Mouse (Mus musculus): ENCODE data around the gene Hoxd13. TPM values are rescaled to one million over a fixed set of nuclear protein-coding genes. Genes with fewer than 3 reads are reported as not detected.

The Hoxd13 gene
- not detected for polyA plus RNA-seq (2017; shearing (Covaris generic))

GRCm38 (mm10) chr2:74667842-74668357, at the start of gene Hoxd13:
Hoxd13 (plus strand) TSS chr2:74668310.

DNA sequence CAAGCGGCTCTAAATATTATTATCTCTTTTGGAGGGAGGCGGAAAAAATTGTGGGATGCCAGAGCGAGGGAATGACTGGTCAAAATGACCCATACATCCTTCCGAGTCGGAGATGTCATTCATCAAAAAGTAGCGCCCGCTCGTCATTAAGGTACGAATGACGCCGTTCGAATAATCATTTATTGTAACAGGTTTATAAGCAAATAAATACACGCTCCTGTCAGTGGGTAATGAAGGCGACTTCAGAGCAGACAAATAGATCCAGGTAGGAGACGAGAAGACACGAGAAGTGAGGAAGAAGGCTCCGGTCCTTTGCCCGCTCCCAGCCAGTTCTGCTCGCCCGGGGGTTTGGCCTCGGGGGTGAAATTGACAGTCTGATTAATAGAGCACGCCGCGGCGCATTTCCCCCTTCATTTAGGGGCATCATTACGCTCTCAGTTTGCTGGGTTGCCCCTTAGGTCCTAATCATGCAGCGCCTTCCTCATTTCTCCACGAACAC, 8.6 kb upstream of the Hoxd13 start, which contains the start of gene Evx2:
TSS of gene Evx2 (minus strand) at position 51 of the 499 bp plus-strand sequence.

GRCm38 (mm10) chr2:74674881-74675665, 7.0 kb downstream of the Hoxd13 start, which contains the start of gene Hoxd12:
Hoxd12 (plus strand) TSS chr2:74675013.

DNA sequence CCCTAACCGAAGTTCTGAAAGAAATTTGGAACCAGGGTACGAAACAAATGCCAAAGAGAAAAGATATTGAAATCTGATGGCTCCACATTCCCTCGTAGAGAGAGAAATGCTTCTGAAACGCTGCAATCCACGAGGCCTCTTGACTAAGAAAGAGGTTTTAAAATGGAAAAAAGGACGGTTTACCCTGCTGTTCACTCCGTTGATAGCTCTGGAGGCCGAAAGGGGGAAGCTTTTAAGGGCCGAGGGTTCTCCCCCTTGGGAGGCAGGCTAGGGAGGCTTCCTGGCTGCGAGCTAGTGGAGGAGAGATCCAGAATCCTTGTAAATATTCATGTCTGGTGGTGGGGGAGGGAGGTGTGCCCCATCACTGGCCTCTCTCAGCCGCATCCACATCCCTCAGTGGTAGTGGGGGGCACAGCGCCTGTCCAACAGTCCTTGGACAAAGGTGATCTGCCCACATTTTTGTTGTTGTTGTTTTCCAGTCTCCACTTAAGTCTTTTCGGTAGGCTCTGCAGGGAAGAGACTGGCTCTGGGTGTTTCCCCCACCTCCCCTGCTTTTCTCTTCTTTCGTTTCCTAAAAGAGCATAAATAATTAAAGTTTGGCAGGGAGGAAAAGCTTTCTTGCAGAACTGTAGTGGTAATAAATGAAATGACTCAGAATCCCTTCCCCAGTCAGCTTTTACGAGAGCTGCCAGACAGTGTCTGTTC, 10.9 kb downstream of the Hoxd13 start, which contains the start of gene Hoxd11:
TSS of gene Hoxd11 (plus strand) at position 667 of the 705 bp plus-strand sequence.

GRCm38 (mm10) chr2:74691022-74691951, 23.2 kb downstream of the Hoxd13 start, which contains the start of gene Hoxd10:
Hoxd10 (plus strand) TSS chr2:74691924.

GRCm38 (mm10) chr2:74697567-74698121, 29.5 kb downstream of the Hoxd13 start, which contains the start of gene Hoxd9:
Hoxd9 (plus strand) TSS chr2:74697727.

DNA sequence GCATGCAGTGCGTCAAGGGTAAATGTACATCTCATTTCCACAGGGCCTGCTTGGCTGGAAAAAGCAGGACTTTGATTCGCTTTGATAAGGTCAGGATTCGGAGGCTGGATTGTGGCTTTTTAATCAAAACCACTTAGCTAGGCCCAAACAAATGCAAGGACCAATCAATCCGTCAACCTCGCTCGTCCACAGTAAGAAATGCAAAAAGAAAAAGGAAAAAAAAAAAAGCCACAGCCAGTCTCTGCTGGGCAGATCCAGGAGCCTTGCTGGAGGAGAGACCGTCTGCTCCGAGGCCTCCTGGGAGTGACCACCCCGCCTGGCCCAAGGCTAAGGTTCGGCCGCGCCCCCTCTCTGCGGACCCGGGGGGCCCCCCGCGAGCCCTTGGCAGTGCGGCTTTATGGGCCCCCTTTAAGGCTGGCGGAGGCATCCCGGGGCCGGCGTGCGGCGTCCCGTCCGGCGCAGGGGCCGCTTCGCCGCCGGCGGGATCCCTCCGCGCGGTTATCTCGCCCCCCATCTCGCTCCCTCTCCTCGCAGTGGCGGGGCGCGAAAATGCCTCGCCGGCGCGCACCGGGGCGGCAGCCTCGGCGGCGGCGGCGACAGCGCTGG, 36.4 kb downstream of the Hoxd13 start, which contains the start of gene Hoxd8:
TSS of gene Hoxd8 (plus strand) at position 223 of the 606 bp plus-strand sequence.

DNA sequence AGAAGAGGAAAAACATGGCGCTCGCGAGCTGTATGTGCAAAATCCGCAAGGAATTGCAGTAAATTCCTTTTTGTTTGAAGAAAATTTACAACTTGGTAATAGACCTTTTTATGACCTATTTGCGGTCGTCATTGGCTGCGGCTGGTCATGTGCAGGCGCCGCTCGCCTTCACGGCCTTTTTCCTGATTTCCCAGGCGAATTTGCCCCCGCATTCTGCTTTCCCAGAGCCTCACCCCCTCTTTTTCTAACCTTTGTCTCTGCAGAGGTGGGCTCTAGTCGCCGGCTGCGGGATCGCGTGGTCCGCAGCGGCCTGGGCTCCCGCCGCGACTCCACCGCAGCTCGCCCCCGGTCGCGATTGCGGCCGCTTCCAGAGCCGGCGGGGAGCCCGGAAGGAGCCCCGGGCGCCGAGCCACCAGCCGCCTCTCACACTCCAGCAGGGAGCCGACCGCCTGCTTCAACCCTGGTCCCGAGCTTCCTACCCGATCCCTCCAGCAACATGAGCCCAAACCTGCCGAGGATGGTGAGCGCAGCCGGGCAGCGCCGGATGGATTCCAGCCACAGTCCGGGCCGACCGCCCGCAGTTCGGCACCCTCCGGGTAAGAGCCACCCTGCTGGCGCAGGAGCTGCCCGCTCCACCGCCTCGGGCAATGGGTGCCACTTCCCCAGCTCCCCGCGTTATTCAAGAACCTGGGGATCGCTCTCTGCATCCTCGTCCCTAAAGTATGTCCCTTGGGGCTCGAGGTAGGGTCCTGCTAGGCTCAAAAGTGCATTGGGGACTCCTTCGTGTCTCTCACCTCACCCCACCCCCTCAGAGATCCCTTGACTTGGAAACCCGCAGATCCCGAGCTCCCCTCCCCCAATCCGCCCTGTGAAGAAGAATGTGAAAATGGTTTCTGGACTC, 43.9 kb downstream of the Hoxd13 start, which contains the start of the genes Hoxd3 and Hoxd4:
TSS of gene Hoxd3 (plus strand) at position 207 of the 901 bp plus-strand sequence.
TSS of gene Hoxd4 (plus strand) at position 209 of the 901 bp plus-strand sequence.

Other genes starting within 250 kb of the Hoxd13 start
- 10 to 100 TPM; 17.5 to 19.3 TPM for gene Lnpk, start 88.9 kb upstream of the Hoxd13 start, polyA plus RNA-seq (2017; shearing (Covaris generic))
- under 1 TPM in 1 of 2 experiments, not detected in 1; 0.20 TPM for gene Evx2, start 8.8 kb upstream of the Hoxd13 start, polyA plus RNA-seq (2017; shearing (Covaris generic))
- gene Hoxd12, start 6.7 kb downstream of the Hoxd13 start, polyA plus RNA-seq (2017; shearing (Covaris generic)) = not detected
- under 1 TPM in 1 of 2 experiments, not detected in 1; 0.55 TPM for gene Hoxd11, start 11.2 kb downstream of the Hoxd13 start, polyA plus RNA-seq (2017; shearing (Covaris generic))
- under 1 TPM in 1 of 2 experiments, not detected in 1; 0.26 TPM for gene Hoxd10, start 23.6 kb downstream of the Hoxd13 start, polyA plus RNA-seq (2017; shearing (Covaris generic))
- not detected for gene Hoxd9, start 29.4 kb downstream of the Hoxd13 start, polyA plus RNA-seq (2017; shearing (Covaris generic))
- gene Hoxd8, start 36.3 kb downstream of the Hoxd13 start, polyA plus RNA-seq (2017; shearing (Covaris generic)) = under 1 TPM; 0.27 to 0.39 TPM
- gene Hoxd3, start 43.6 kb downstream of the Hoxd13 start, polyA plus RNA-seq (2017; shearing (Covaris generic)) = not detected
- under 1 TPM; 0.11 to 0.45 TPM for gene Hoxd4, start 43.6 kb downstream of the Hoxd13 start, polyA plus RNA-seq (2017; shearing (Covaris generic))
- not detected for gene Gm28230, start 58.4 kb downstream of the Hoxd13 start, polyA plus RNA-seq (2017; shearing (Covaris generic))
- gene Hoxd1, start 94.7 kb downstream of the Hoxd13 start, polyA plus RNA-seq (2017; shearing (Covaris generic)) = not detected
- 10 to 100 TPM; 65.7 to 75.5 TPM for gene Mtx2, start 157.5 kb downstream of the Hoxd13 start, polyA plus RNA-seq (2017; shearing (Covaris generic))

All from inflammation-experienced regulatory T-cells (primary cell).